Mouse (Mus musculus) embryonic facial prominence, embryonic 10.5 days (tissue): ENCODE data around the gene Nprl2. TPM values are rescaled to one million over a fixed set of nuclear protein-coding genes. Genes with fewer than 3 reads are reported as not detected.
"Not testable (repeated sequence)": the region's sequence is repeated elsewhere in the genome, so short reads cannot be mapped to it uniquely, and the experiment has no call there.

Experiments used
- DNase-seq: peaks from one replicate; pipeline ENCODE4 v3.0.0-alpha.2; 2017; ENCODE audit warnings: low spot score
- H3K27ac ChIP-seq: fragments of 300-500 bp; sonication (generic); replicated peaks from 2 replicates; pipeline ENCODE4 v1.5.1; 2016; ENCODE audit warnings: mild to moderate bottlenecking
- H3K27me3 ChIP-seq: fragments of 300-500 bp; sonication (generic); replicated peaks from 2 replicates; pipeline ENCODE4 v1.6.1; 2016; ENCODE audit warnings: low read depth, mild to moderate bottlenecking; ENCODE audit not compliant: poor library complexity, severe bottlenecking
- H3K36me3 ChIP-seq: fragments of 300-500 bp; sonication (generic); replicated peaks from 2 replicates; pipeline ENCODE4 v1.6.1; 2016; ENCODE audit warnings: mild to moderate bottlenecking, moderate library complexity
- H3K4me1 ChIP-seq: fragments of 300-500 bp; sonication (generic); 2 replicates; pipeline ENCODE4 v1.6.1; 2016
- H3K4me3 ChIP-seq: fragments of 300-500 bp; sonication (generic); 2 replicates; pipeline ENCODE4 v1.5.1; 2016; ENCODE audit warnings: mild to moderate bottlenecking, moderate library complexity
- H3K9me3 ChIP-seq: fragments of 300-500 bp; sonication (generic); 2 replicates; pipeline ENCODE4 v1.6.1; 2016; ENCODE audit warnings: mild to moderate bottlenecking
- WGBS: fragments of 180-500 bp; shearing (Covaris S2); methylation state at CpG from one replicate; pipeline ENCODE4 v1.1.7; 2016; 5-methylcytosine and 5-hydroxymethylcytosine counted together
- polyA plus RNA-seq: library from polyadenylated mRNA; unstranded; fragments of >200 nt; fragmentation: Nextera tagmentation; extraction: Ambion mirVana; gene quantifications from 2 replicates; pipeline ENCODE4 v1.2.1, GENCODE M21; 2016

Gene Nprl2
- polyA plus RNA-seq, 1 experiment from 2014 or later: 39.4 TPM

- H3K4me1 ChIP-seq: peaks cover 78% of the 10 kb centered on the region
- 63% methylated on average over 15 of the region's 15 CpGs for WGBS
- peaks cover 47% of the 10 kb centered on the region for H3K36me3 ChIP-seq
- peak; percentile 84 for DNase-seq
- H3K27ac ChIP-seq: peak overlapping the region; percentile 95
- peak overlapping the region; percentile 95; the same call in 1 of the 2 replicates for H3K4me3 ChIP-seq
- H3K9me3 ChIP-seq: no peaks in the 10 kb centered on the region
- no peaks in the 10 kb centered on the region for H3K27me3 ChIP-seq
Observed at GRCm38 (mm10) chr9:107566041-107566709, 24.1 kb downstream of the Nprl2 start.

DNA sequence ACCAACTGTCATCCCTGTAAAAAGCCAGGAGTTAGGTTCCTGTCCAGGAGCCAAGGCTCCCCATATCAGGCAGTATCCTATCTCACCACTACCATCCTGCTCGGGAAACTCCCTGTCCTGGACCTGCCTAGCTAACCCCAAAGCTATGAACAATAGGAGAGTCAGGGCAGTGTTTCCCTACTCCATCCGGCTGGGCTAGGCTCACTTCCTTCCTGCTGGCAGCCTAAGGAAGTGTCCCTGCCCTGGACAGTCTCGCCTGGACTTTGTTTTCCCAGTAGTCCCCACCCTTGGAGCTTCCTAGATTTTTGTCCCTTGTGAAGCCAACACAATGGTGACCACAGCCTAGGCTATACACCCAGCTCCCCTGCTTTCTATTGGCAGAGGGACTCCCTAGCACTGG lies 24.8 kb downstream of the Nprl2 start:
- Histone ChIP-seq H3K27ac (peak overlapping the region; percentile 95), H3K36me3 (peaks cover 47% of the 10 kb centered on the region), H3K4me3 (peak overlapping the region; percentile 95), H3K4me1 (peaks cover 84% of the 10 kb centered on the region), H3K27me3 (no peaks in the 10 kb centered on the region), H3K9me3 (no peaks in the 10 kb centered on the region)
- WGBS: 51% methylated on average over 3 of the region's 3 CpGs
- no peak for DNase-seq

GRCm38 (mm10) chr9:107567702-107568319 lies 25.8 kb downstream of the Nprl2 start, which contains the start of gene Hyal2:
Gene Hyal2 (plus strand): TSS chr9:107567945.
- H3K4me3 ChIP-seq: peak within 1 kb of the TSS; percentile 95
- H3K4me1 ChIP-seq: peaks cover 81% of the 10 kb centered on the region
- H3K27me3 ChIP-seq: no peaks in the 10 kb centered on the region
- H3K36me3 ChIP-seq: peaks cover 51% of the 10 kb centered on the region
- no peaks in the 10 kb centered on the region for H3K9me3 ChIP-seq
- WGBS: 6% methylated on average over 18 of the region's 18 CpGs
- peak within 1 kb of the TSS; percentile 95 for H3K27ac ChIP-seq
- DNase-seq: peak; percentile 50

DNA sequence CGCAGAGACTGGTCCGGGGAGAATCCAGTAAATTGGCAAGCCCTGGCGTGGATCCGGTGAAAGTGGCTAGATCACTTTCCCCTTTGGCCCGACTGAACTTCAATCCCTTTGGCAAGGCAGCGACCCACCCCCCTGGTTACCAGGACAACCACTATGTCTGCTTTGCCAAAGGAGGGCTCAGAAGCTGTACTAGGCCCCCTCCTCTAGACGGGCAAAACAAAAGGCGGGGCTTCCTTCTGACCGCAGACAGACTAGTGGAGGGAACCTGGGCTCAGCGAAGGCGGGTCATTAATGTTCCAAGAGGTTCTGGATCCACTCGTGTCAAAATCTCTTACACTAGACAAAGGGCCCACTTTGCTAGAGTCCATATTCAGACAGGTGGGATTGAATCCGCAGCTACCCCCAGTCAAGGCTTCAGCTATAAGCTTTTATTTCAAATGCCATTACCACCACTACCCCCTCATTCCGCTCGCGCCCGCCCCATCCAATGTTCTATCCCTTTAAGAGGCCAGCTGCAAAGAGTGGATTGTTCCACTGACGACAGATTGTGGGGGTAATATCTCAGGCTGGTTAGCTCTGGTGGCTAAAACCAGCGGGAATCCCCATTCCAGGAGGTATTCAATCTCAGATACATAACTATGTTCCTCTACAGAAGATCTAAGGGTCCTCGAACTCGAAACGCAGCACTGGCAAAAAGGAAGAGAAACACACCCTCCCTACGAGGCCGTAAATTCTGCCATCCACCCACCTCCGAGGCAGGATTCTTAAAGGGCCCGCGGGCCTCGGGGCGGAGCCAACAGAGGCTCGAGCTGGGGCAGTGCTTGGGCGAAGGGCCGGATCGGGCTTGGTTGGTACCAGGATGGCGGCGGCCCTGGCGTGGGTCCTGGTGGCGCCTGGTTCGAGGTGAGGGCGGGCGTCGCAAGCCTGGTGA lies 26.6 kb downstream of the Nprl2 start:
- H3K4me1 ChIP-seq: peaks cover 74% of the 10 kb centered on the region

GRCm38 (mm10) chr9:107569270-107569669 lies 27.2 kb downstream of the Nprl2 start:
- WGBS: 0% methylated on average over 23 of the region's 23 CpGs
- Histone ChIP-seq H3K9me3 (no peaks in the 10 kb centered on the region), H3K36me3 (peaks cover 65% of the 10 kb centered on the region), H3K27me3 (no peaks in the 10 kb centered on the region), H3K4me3 (peak overlapping the region; percentile 79), H3K27ac (peak overlapping the region; percentile 95), H3K4me1 (peaks cover 67% of the 10 kb centered on the region)
- no peak for DNase-seq

More for the DNA sequence above, 26.6 kb downstream of the Nprl2 start:
- peak; percentile 91 for DNase-seq
- Histone ChIP-seq H3K27me3 (no peaks in the 10 kb centered on the region), H3K27ac (peak overlapping the region; percentile 95), H3K9me3 (no peaks in the 10 kb centered on the region), H3K4me3 (peak overlapping the region; percentile 79), H3K36me3 (peaks cover 59% of the 10 kb centered on the region)
- WGBS: under 1% methylated on average over 41 of the region's 41 CpGs

DNA sequence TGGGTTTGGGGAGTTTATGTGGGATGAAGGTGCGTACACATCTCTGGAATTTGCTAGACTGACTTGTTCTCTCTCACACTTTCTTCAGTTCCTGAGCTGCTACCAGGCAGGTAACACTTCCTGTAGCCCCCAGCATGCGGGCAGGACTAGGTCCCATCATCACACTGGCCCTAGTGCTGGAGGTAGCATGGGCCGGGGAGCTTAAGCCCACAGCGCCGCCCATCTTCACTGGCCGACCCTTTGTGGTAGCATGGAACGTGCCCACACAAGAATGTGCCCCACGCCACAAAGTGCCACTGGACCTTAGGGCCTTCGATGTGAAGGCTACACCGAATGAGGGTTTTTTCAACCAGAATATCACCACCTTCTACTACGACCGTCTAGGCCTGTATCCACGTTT lies 28.0 kb downstream of the Nprl2 start:
- Histone ChIP-seq H3K4me1 (peaks cover 60% of the 10 kb centered on the region), H3K27ac (peak overlapping the region; percentile 95), H3K27me3 (no peaks in the 10 kb centered on the region), H3K9me3 (no peaks in the 10 kb centered on the region), H3K4me3 (peak overlapping the region; percentile 79), H3K36me3 (peaks cover 65% of the 10 kb centered on the region)
- WGBS: 66% methylated on average over 13 of the region's 13 CpGs
- DNase-seq: peak; percentile 30

DNA sequence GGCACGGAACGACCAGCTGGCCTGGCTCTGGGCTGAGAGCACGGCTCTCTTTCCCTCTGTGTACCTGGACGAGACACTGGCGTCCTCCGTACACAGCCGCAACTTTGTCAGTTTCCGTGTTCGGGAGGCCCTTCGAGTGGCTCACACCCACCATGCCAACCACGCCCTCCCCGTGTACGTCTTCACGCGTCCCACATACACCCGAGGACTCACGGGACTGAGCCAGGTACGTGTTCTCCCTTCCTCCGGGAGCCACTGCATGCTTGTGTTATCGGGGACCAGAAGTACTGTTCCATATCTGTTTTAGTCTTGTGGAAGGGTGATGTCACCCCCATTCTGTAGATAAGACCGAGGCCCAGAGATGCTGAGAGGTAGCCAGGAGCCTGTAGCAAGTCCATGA lies 28.8 kb downstream of the Nprl2 start:
- Histone ChIP-seq H3K4me1 (peaks cover 58% of the 10 kb centered on the region), H3K9me3 (no peaks in the 10 kb centered on the region), H3K27me3 (no peaks in the 10 kb centered on the region), H3K4me3 (peak overlapping the region; percentile 79), H3K27ac (peak overlapping the region; percentile 95; the same call in 1 of the 2 replicates), H3K36me3 (peaks cover 62% of the 10 kb centered on the region)
- 94% methylated on average over 21 of the region's 21 CpGs for WGBS
- DNase-seq: no peak

DNA sequence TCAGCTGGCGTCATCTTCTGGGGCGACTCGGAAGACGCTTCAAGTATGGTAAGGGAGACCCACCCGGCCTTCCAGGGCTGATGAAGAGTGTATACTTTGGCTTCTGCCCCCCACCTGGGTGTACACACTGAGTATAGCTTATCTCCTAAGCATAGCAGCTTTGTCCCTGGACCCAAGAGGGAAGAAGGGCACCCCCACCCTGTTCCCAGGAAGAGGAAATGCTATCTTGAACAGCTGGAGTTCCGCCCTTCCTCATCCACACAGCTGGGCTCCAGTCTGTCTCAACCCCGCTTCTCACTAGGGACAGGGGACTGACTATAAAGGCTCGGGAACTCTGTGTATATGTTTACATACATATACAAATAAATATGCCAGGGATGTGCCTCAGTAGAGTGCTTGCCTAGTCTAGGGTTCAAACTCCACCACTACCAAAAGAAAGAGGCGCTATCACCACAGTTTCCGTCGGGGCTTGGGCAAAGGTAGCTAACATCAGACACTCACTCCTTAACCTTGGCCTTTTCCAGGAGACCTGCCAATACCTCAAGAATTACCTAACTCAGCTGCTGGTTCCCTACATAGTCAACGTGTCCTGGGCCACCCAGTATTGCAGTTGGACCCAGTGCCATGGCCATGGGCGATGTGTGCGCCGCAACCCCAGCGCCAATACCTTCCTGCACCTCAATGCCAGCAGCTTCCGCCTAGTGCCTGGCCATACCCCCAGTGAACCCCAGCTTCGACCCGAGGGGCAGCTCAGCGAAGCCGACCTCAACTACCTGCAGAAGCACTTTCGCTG lies 29.7 kb downstream of the Nprl2 start:
- WGBS: 93% methylated on average over 22 of the region's 22 CpGs
- Histone ChIP-seq H3K27ac (no peak overlapping the region), H3K9me3 (no peaks in the 10 kb centered on the region), H3K4me1 (peaks cover 58% of the 10 kb centered on the region), H3K27me3 (no peaks in the 10 kb centered on the region), H3K36me3 (peaks cover 54% of the 10 kb centered on the region), H3K4me3 (peak overlapping the region; percentile 79)
- no peak for DNase-seq

GRCm38 (mm10) chr9:107572327-107572662 lies 30.3 kb downstream of the Nprl2 start:
- H3K9me3 ChIP-seq: no peaks in the 10 kb centered on the region
- WGBS: 92% methylated on average over 2 of the region's 2 CpGs
- peaks cover 54% of the 10 kb centered on the region for H3K36me3 ChIP-seq
- no peak overlapping the region for H3K27ac ChIP-seq
- H3K4me3 ChIP-seq: peak overlapping the region; percentile 79; the same call in 1 of the 2 replicates
- no peaks in the 10 kb centered on the region for H3K27me3 ChIP-seq
- peaks cover 58% of the 10 kb centered on the region for H3K4me1 ChIP-seq
- DNase-seq: no peak

DNA sequence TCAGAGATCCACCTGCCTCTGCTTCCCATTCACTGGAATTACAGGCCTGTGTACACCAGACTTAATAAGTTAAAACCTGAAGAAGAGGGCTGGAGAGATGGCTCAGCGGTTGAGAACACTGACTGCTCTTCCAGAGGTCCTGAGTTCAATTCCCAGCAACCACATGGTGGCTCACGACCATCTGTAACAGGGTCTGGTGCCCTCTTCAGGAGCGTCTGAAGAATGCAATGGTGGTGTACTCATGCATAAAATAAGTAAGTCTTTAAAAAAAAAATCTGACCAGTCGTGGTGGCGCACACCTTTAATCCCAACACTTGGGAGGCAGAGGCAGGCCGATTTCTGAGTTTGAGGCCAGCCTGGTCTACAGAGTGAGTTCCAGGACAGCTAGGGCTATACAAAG lies 31.7 kb downstream of the Nprl2 start:
- not testable (repeated sequence) for H3K27ac ChIP-seq, H3K27me3 ChIP-seq, DNase-seq, H3K9me3 ChIP-seq, H3K4me3 ChIP-seq
- Histone ChIP-seq H3K4me1 (peaks cover 61% of the 10 kb centered on the region), H3K36me3 (peaks cover 54% of the 10 kb centered on the region)
- WGBS: 81% methylated on average over 6 of the region's 6 CpGs

DNA sequence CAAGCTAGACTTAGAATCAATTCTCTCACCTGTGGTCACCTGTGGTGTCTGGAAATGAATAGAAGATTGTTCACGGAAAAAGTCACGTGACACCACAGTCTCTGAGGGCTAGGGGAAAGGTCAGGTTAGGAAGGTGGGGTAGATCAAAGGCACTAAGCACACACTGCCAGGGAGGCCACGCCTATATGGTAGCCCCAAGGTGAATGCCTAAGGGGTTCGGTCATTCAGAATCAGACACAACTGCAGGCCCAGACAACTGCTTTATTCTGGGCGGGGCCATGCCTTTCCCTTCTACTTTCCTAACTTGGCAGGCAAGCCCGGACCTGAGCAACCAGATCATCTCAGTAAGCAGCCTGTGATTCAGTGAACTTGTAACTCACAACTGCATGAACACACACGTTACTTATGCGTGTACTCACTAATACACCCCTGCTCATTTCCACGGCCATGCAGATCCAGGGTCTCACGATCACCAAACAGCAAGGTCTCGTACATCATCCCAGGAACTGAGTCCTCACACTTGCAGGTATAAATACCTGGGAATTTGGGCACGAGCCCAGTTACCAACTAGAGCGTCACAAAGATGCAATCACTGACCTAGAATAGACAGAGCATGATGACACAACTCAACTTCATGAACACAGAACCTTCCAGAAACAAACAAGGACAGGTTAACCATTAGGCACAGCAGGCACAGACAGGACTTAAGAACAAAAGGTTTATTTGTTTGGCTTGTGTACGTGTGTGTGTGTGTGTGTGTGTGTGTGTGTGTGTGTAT lies 33.7 kb downstream of the Nprl2 start:
- Histone ChIP-seq H3K36me3 (peaks cover 50% of the 10 kb centered on the region), H3K4me1 (peaks cover 70% of the 10 kb centered on the region), H3K4me3 (peak overlapping the region; percentile 59), H3K27ac (peak overlapping the region; percentile 86), H3K27me3 (no peaks in the 10 kb centered on the region), H3K9me3 (no peaks in the 10 kb centered on the region)
- peak; percentile 58 for DNase-seq
- WGBS: 79% methylated on average over 14 of the region's 14 CpGs
